Mouse (Mus musculus): ENCODE measurements around the gene Lgr6.

GRCm38 (mm10) chr1:135146946-135147701 lies 42.0 kb upstream of the Lgr6 start:
- no peak for TF ChIP-seq CTCF (conservative IDR thresholded peaks at IDR 0.05; ENCODE audit: low read length)
- TF ChIP-seq NANOG (IDR thresholded peaks at IDR 0.05; ENCODE audit: borderline replicate concordance, low read length), result no peak
- no peak for TF ChIP-seq POU5F1 (IDR thresholded peaks at IDR 0.05; ENCODE audit: borderline replicate concordance, low read length)

Measured in E14TG2a.4 (cell line).